Mouse (Mus musculus) left cerebral cortex, postnatal 4 days (tissue): ENCODE measurements around the gene Gm43064. TPM values are rescaled to one million over a fixed set of nuclear protein-coding genes. Genes with fewer than 3 reads are reported as not detected.

Source experiments
- DNase-seq: peaks from one replicate; pipeline ENCODE4 v3.0.0-alpha.2; 2022
- intact Hi-C: fragments of 180-260 bp; cut with DNase I; formaldehyde crosslinking; loops from one replicate; pipeline ENCODE4 v1.15.1; 2025
- total RNA-seq, 2 experiments: library from RNA; stranded (reverse); gene quantifications; 2 replicates each; pipeline ENCODE4 v1.2.3; 2021

Gene Gm43064
- total RNA-seq, 2 experiments from 2014 or later: not detected

GRCm38 (mm10) chr3:103851882-103852281 lies 42.5 kb downstream of the Gm43064 start:
- intact Hi-C loops: no loop called here
- no peak for DNase-seq

GRCm38 (mm10) chr3:103852565-103853299 lies 43.4 kb downstream of the Gm43064 start:
- intact Hi-C loops: no loop called here
- DNase-seq: peak; percentile 73

- intact Hi-C loops: no loop called here
- peak; percentile 48 for DNase-seq
Observed at GRCm38 (mm10) chr3:103853804-103854203, 44.4 kb downstream of the Gm43064 start.

GRCm38 (mm10) chr3:103857036-103857805 lies 47.8 kb downstream of the Gm43064 start:
- DNase-seq: no peak
- intact Hi-C loops: no loop called here

- intact Hi-C loops: no loop called here
- no peak for DNase-seq
Observed at GRCm38 (mm10) chr3:103857977-103858563, 48.7 kb downstream of the Gm43064 start.

GRCm38 (mm10) chr3:103858881-103859801 lies 49.8 kb downstream of the Gm43064 start, which contains the start of gene Ptpn22:
Ptpn22 (plus strand) TSS chr3:103859795.
- no peak for DNase-seq
- intact Hi-C loops: no loop called here

- no peak for DNase-seq
- intact Hi-C loops: no loop called here
Observed at GRCm38 (mm10) chr3:103859851-103860391, 50.5 kb downstream of the Gm43064 start.

GRCm38 (mm10) chr3:103862721-103863220 lies 53.4 kb downstream of the Gm43064 start:
- intact Hi-C loops: no loop called here

GRCm38 (mm10) chr3:103864200-103864599 lies 54.8 kb downstream of the Gm43064 start:
- no peak for DNase-seq
- intact Hi-C loops: no loop called here

More at GRCm38 (mm10) chr3:103862721-103863220, 53.4 kb downstream of the Gm43064 start:
- DNase-seq: no peak

GRCm38 (mm10) chr3:103867424-103867971 lies 58.1 kb downstream of the Gm43064 start:
- intact Hi-C loops: no loop called here
- no peak for DNase-seq

- intact Hi-C loops: no loop called here
- no peak for DNase-seq
Observed at GRCm38 (mm10) chr3:103868008-103868407, 58.6 kb downstream of the Gm43064 start.

GRCm38 (mm10) chr3:103872663-103873098 lies 63.3 kb downstream of the Gm43064 start:
- DNase-seq: no peak
- intact Hi-C loops: no loop called here

GRCm38 (mm10) chr3:103874329-103874728 lies 65.0 kb downstream of the Gm43064 start:
- DNase-seq: no peak
- intact Hi-C loops: no loop called here

GRCm38 (mm10) chr3:103885946-103886345 lies 76.6 kb downstream of the Gm43064 start:
- intact Hi-C loops: no loop called here
- no peak for DNase-seq

GRCm38 (mm10) chr3:103887581-103887980 lies 78.2 kb downstream of the Gm43064 start:
- intact Hi-C loops: no loop called here
- peak; percentile 19 for DNase-seq
